Mouse (Mus musculus) forebrain, embryonic 11.5 days (tissue): ENCODE results near the gene Fam19a4. TPM values are rescaled to one million over a fixed set of nuclear protein-coding genes. Genes with fewer than 3 reads are reported as not detected.
"Not testable (repeated sequence)": the region's sequence is repeated elsewhere in the genome, so short reads cannot be mapped to it uniquely, and the experiment has no call there.

Source experiments
- ATAC-seq: fragments of 200-750 bp; cut with Nextera tagmentation; replicated peaks from 2 replicates; pipeline ENCODE4 v1.8.0; 2017; ENCODE audit warnings: moderate TSS enrichment; ENCODE audit not compliant: low FRiP score
- DNase-seq: peaks from one replicate; pipeline ENCODE4 v3.0.0-alpha.2; 2017; ENCODE audit warnings: low spot score
- H3K27ac ChIP-seq: fragments of 300-500 bp; sonication (generic); 2 replicates; pipeline ENCODE4 v1.5.1; 2014; ENCODE audit warnings: low read depth, low read length
- H3K27me3 ChIP-seq: fragments of 300-500 bp; sonication (generic); 2 replicates; pipeline ENCODE4 v1.6.1; 2014; ENCODE audit warnings: mild to moderate bottlenecking, low read length, mixed read lengths; ENCODE audit not compliant: control insufficient read depth, insufficient read depth
- H3K36me3 ChIP-seq: fragments of 300-500 bp; sonication (generic); 2 replicates; pipeline ENCODE4 v1.6.1; 2014; ENCODE audit warnings: mild to moderate bottlenecking, low read length, moderate library complexity, mixed read lengths; ENCODE audit not compliant: control insufficient read depth, insufficient read depth
- H3K4me1 ChIP-seq: fragments of 300-500 bp; sonication (generic); replicated peaks from 2 replicates; pipeline ENCODE4 v1.6.1; 2014; ENCODE audit warnings: low read length, mixed read lengths; ENCODE audit not compliant: control insufficient read depth, insufficient read depth
- H3K4me2 ChIP-seq: fragments of 300-500 bp; sonication (generic); 2 replicates; pipeline ENCODE4 v1.6.1; 2014; ENCODE audit warnings: low read depth, mild to moderate bottlenecking, low read length, moderate library complexity, mixed read lengths; ENCODE audit not compliant: severe bottlenecking
- H3K4me3 ChIP-seq: fragments of 300-500 bp; sonication (generic); 2 replicates; pipeline ENCODE4 v1.5.1; 2014; ENCODE audit warnings: low read depth, low read length
- H3K9ac ChIP-seq: fragments of 300-500 bp; sonication (generic); 2 replicates; pipeline ENCODE4 v1.6.1; 2014; ENCODE audit warnings: low read length
- H3K9me3 ChIP-seq: fragments of 300-500 bp; sonication (generic); 2 replicates; pipeline ENCODE4 v1.6.1; 2016; ENCODE audit warnings: low read length, mixed read lengths; ENCODE audit not compliant: control insufficient read depth
- WGBS: fragments of 180-500 bp; shearing (Covaris S2); extraction: QIAGEN DNeasy Blood & Tissue Kit; methylation state at CpG from one replicate; pipeline ENCODE4 v1.1.7; 2014; 5-methylcytosine and 5-hydroxymethylcytosine counted together
- polyA plus RNA-seq: library from polyadenylated mRNA; unstranded; fragments of >200 nt; fragmentation: Nextera tagmentation; extraction: Ambion mirVana; gene quantifications from 2 replicates; pipeline ENCODE4 v1.2.1, GENCODE M21; 2014

The Fam19a4 gene
- polyA plus RNA-seq, 1 experiment from 2014 or later: 0.41 TPM

DNA sequence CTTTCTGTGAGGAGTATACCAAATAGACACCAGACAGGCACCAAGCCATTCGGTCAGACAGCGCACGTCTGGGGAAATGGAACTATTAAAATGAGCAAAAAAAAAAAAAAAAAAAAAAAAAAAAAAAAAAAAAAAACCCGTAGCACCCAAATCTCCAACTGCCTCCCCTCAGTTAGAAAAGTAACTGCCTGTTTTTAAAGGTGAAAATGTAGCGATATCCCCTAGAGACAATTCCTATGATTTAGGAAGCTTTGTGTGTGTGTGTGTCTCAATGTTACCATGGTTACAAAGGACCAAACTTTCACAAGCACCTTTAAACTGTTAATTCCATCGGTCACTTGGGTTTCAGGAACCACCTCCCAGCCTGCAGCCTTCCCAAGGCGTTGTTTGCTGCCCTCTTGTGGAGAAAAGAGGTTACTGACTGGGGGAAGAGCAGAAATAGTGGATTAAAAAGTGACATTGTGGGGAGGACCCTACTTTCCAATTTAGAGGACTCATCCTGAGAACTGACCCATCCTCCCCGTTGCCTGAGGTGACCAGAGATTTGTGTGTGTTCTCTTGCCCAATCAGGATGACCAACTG, 53.6 kb downstream of the Fam19a4 start:
- 46% methylated on average over 8 of the region's 8 CpGs for WGBS
- H3K4me3 ChIP-seq: no peak overlapping the region
- no peak overlapping the region for H3K4me2 ChIP-seq
- peak; percentile 44; the same call in 1 of the 2 replicates for ATAC-seq
- H3K9ac ChIP-seq: no peak overlapping the region
- H3K27me3 ChIP-seq: peaks cover 2% of the 10 kb centered on the region; the same call in 1 of the 2 replicates
- H3K36me3 ChIP-seq: no peaks in the 10 kb centered on the region
- no peaks in the 10 kb centered on the region for H3K4me1 ChIP-seq
- no peak overlapping the region for H3K27ac ChIP-seq
- peak; percentile 66 for DNase-seq
- no peaks in the 10 kb centered on the region for H3K9me3 ChIP-seq

DNA sequence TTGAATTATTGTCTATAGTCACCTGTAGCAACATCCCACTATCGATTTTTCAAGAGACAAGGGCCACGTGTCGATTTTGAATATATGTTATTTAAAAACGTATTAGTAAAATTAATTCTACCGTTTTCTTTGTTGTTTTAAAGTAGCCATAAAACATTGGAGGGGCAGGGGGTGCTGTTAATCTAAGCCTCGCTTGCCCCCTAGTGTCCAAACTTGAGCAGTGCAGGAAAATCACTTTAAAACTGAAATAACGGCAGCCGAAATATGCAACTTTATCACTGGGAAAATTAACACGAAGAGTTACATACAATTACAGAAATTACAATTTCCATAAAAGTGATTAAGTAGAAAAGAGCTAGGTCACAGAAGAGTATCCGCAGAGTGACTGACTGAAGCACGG, 55.2 kb downstream of the Fam19a4 start:
- no peaks in the 10 kb centered on the region for H3K4me1 ChIP-seq
- no peak overlapping the region for H3K4me3 ChIP-seq
- H3K4me2 ChIP-seq: no peak overlapping the region
- ATAC-seq (no peak), DNase-seq (peak; percentile 54)
- 27% methylated on average over 11 of the region's 11 CpGs for WGBS
- no peak overlapping the region for H3K27ac ChIP-seq
- H3K27me3 ChIP-seq: peaks cover 2% of the 10 kb centered on the region; the same call in 1 of the 2 replicates
- no peaks in the 10 kb centered on the region for H3K9me3 ChIP-seq
- H3K9ac ChIP-seq: no peak overlapping the region
- H3K36me3 ChIP-seq: no peaks in the 10 kb centered on the region

DNA sequence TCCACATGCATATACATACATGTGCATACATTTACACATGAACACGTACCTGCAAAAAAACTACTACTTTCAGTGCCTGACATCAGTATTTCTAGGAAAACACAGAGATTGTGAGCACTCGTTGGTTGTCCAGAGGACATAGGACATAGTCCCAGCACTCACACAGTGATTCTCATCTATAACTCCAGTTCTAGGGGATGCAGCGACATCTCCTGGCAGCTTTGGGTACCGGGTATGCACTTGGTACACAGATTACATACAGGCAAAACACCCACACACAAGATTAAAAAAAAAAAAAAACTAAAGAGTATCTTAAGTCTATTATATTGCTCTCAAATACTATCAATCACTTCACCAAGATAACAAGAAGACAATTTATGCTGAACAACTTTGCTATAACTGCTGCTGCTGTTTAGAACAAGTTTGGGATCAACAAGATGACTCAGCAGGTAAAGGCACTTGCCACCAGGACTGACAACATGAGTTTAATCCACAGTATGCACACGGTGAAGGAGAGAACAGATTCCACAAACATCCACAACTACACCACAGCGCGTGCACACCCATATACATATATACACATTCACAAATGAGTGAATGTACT, 64.6 kb downstream of the Fam19a4 start:
- DNase-seq (no peak), ATAC-seq (no peak)
- H3K4me1 ChIP-seq: no peaks in the 10 kb centered on the region
- H3K9ac ChIP-seq: no peak overlapping the region
- WGBS: 92% methylated on average over 7 of the region's 7 CpGs
- no peak overlapping the region for H3K4me2 ChIP-seq
- no peaks in the 10 kb centered on the region for H3K27me3 ChIP-seq
- H3K9me3 ChIP-seq: no peaks in the 10 kb centered on the region
- H3K4me3 ChIP-seq: no peak overlapping the region
- H3K27ac ChIP-seq: no peak overlapping the region
- no peaks in the 10 kb centered on the region for H3K36me3 ChIP-seq

DNA sequence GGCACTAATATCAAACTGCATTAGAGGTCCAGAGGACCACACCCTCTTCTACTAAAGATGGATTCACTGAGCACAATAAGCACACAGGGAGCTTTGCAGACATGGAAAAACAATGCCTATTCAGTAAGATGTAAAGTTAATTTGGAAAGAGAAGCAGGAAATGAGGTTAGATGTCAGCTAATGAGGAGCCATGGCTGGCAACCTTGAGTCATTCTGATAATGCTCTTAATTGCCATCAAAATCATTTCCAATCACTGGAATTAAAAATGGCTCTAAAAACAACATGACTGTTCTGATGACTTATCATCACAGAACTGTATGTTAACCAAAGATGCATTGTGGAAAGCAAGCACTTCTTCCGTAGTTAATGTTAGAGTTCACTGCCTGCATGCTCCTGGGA, 68.5 kb downstream of the Fam19a4 start:
- no peaks in the 10 kb centered on the region for H3K4me1 ChIP-seq
- no peak overlapping the region for H3K4me2 ChIP-seq
- no peak overlapping the region for H3K27ac ChIP-seq
- no peaks in the 10 kb centered on the region for H3K27me3 ChIP-seq
- H3K36me3 ChIP-seq: no peaks in the 10 kb centered on the region
- DNase-seq (no peak), ATAC-seq (no peak)
- no peak overlapping the region for H3K9ac ChIP-seq
- no peaks in the 10 kb centered on the region for H3K9me3 ChIP-seq
- no peak overlapping the region for H3K4me3 ChIP-seq
- WGBS: 89% methylated on average over 1 of the region's 1 CpGs

DNA sequence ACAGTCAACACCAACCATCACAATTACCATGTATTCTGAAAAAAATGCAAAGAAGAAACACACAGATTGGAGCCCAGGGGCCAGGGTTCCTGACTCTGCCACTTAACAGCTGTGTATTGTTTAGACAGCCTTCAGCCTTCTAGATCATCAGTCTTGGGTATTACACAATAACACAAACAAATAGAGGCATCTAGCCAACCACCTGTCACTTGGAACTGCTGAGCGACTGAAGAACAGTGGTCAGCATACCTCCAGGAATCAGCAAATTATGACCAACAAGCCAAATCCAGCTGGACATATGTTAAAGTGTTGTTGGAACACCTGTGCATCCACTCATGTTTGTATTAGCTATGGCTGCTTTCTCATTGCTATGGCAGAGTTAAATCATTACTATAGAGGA, 82.7 kb downstream of the Fam19a4 start:
- Histone ChIP-seq H3K36me3 (no peaks in the 10 kb centered on the region), H3K9ac (no peak overlapping the region), H3K4me1 (no peaks in the 10 kb centered on the region), H3K4me2 (no peak overlapping the region), H3K27ac (no peak overlapping the region), H3K27me3 (no peaks in the 10 kb centered on the region), H3K9me3 (no peaks in the 10 kb centered on the region), H3K4me3 (no peak overlapping the region)
- ATAC-seq (no peak), DNase-seq (no peak)
- WGBS: 95% methylated on average over 1 of the region's 1 CpGs

DNA sequence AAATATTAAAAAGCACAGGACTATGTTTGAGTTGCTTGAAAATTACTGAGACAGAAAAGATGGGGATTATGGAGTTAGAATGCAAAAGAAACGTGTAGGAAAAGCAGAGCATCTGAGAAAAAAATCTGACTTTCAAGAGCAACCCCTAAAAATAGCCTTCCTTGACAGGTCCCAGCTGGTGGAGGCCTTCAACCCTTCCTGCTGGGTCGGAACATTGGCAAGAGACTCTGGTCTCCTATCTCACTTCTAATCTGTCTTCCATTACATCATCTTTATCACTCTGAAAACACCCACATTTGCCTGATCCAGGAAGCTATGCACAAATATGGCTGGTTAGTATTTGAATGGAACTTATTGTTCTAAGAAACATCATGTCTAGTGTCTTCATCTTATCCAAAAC, 115.4 kb downstream of the Fam19a4 start:
- no peaks in the 10 kb centered on the region for H3K4me1 ChIP-seq
- 66% methylated on average over 2 of the region's 2 CpGs for WGBS
- H3K4me3 ChIP-seq: no peak overlapping the region
- H3K27ac ChIP-seq: no peak overlapping the region
- H3K4me2 ChIP-seq: no peak overlapping the region
- H3K27me3 ChIP-seq: no peaks in the 10 kb centered on the region
- ATAC-seq (no peak), DNase-seq (no peak)
- no peaks in the 10 kb centered on the region for H3K9me3 ChIP-seq
- H3K9ac ChIP-seq: no peak overlapping the region
- no peaks in the 10 kb centered on the region for H3K36me3 ChIP-seq

DNA sequence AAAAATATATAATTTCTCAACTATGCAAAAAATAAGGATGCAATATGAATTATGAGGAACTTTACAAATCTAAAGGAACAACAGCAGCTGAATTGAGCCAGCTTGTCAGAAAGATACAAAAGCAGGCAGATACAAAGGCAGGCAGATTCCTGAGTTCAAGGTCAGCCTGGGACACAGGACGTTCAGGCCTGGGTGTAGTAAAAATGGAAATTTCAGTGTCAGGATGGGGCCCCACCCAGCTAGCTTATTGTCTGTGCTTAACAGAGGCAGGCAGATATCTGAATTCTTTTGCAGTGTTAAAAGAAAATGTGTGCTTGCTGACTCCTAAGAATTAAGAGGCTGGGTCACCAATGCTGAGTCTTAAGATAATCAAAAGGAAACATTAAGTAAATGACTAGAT, 124.4 kb downstream of the Fam19a4 start:
- ATAC-seq: no peak
- Histone ChIP-seq H3K27ac (no peak overlapping the region), H3K27me3 (no peaks in the 10 kb centered on the region), H3K4me3 (no peak overlapping the region), H3K4me1 (no peaks in the 10 kb centered on the region), H3K9ac (no peak overlapping the region), H3K4me2 (no peak overlapping the region), H3K9me3 (no peaks in the 10 kb centered on the region), H3K36me3 (no peaks in the 10 kb centered on the region)
- WGBS: 72% methylated on average over 1 of the region's 1 CpGs
- DNase-seq: no peak

DNA sequence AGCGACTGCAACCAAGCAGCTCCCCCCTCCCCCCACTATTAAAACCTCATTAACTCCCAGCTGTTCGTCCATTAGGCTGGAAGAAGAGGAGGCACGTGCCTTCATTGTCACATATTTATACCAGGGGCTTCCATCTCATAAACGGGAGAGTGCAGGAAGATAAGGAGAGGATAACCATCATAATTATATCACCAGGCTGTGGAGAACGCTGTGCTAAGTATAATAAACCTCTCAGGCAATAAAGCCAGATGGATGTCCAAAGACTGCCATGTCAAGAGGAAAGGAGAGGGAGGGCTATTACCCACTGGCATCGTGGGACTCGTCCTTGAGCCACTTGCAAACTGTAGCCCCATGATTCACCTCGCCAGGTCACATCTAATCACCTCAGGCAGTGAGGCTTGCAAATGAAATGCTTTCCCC, 151.1 kb downstream of the Fam19a4 start:
- WGBS: 49% methylated on average over 8 of the region's 8 CpGs

DNA sequence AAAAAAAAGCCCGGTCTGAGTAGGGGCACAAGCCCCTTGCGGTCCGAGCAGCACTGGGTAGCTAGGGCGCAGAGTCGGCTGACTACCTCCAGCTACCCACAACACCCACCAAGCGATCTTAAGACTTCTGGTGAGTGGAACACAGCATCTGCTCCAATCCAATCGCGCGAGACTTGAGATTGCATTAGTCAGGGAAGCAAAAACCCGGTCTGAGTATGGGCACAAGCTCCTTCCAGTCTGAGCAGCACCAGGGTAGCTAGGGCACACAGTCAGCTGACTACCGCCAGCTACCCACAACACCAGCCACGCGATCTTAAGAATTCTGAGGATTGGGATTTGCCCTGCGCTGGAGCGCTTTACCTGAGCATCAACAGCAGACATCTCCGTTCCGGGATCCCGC, 183.1 kb downstream of the Fam19a4 start:
- not testable (repeated sequence) for H3K9ac ChIP-seq, DNase-seq, H3K4me1 ChIP-seq, H3K9me3 ChIP-seq, H3K27ac ChIP-seq, H3K4me2 ChIP-seq, H3K4me3 ChIP-seq, ATAC-seq, H3K27me3 ChIP-seq, H3K36me3 ChIP-seq
- WGBS: 93% methylated on average over 18 of the region's 18 CpGs

More for the DNA sequence above, 151.1 kb downstream of the Fam19a4 start:
- no peak overlapping the region for H3K4me2 ChIP-seq
- no peaks in the 10 kb centered on the region for H3K27me3 ChIP-seq
- H3K27ac ChIP-seq: no peak overlapping the region
- no peaks in the 10 kb centered on the region for H3K9me3 ChIP-seq
- no peaks in the 10 kb centered on the region for H3K36me3 ChIP-seq
- DNase-seq (no peak), ATAC-seq (no peak)
- no peaks in the 10 kb centered on the region for H3K4me1 ChIP-seq
- H3K9ac ChIP-seq: no peak overlapping the region
- no peak overlapping the region for H3K4me3 ChIP-seq
